Mouse (Mus musculus): Measurements from ENCODE around the gene Rora. TPM values are rescaled to one million over a fixed set of nuclear protein-coding genes. Genes with fewer than 3 reads are reported as not detected.

Gene Rora
- polyA plus RNA-seq, 1 experiment from 2014 or later: 7.6 TPM

- WGBS: 48% methylated on average over 6 of the region's 6 CpGs
- Histone ChIP-seq H3K27ac (no peak overlapping the region), H3K4me3 (replicated peaks) (no peak overlapping the region), H3K4me2 (no peak overlapping the region), H3K27me3 (replicated peaks) (no peaks in the 10 kb centered on the region), H3K9me3 (no peaks in the 10 kb centered on the region), H3K4me1 (no peaks in the 10 kb centered on the region), H3K9ac (no peak overlapping the region), H3K36me3 (no peaks in the 10 kb centered on the region)
- ATAC-seq (ENCODE audit: insufficient read depth, low FRiP score, low read depth): no peak
These were observed 589.0 kb downstream of the Rora start for GRCm38 (mm10) chr9:69242538-69242937.

GRCm38 (mm10) chr9:69243626-69244025 is 590.0 kb downstream of the Rora start:
- no peak for ATAC-seq (ENCODE audit: insufficient read depth, low FRiP score, low read depth)
- no peaks in the 10 kb centered on the region for H3K27me3 ChIP-seq (replicated peaks)
- no peak overlapping the region for H3K4me2 ChIP-seq
- WGBS: 32% methylated on average over 6 of the region's 6 CpGs
- no peak overlapping the region for H3K27ac ChIP-seq
- no peak overlapping the region for H3K9ac ChIP-seq
- no peaks in the 10 kb centered on the region for H3K36me3 ChIP-seq
- H3K4me3 ChIP-seq (replicated peaks): no peak overlapping the region
- no peaks in the 10 kb centered on the region for H3K9me3 ChIP-seq
- H3K4me1 ChIP-seq: no peaks in the 10 kb centered on the region

- 60% methylated on average over 3 of the region's 3 CpGs for WGBS
- Histone ChIP-seq H3K27me3 (replicated peaks) (no peaks in the 10 kb centered on the region), H3K36me3 (no peaks in the 10 kb centered on the region), H3K27ac (no peak overlapping the region), H3K4me1 (no peaks in the 10 kb centered on the region), H3K9me3 (no peaks in the 10 kb centered on the region), H3K4me3 (replicated peaks) (no peak overlapping the region), H3K9ac (no peak overlapping the region), H3K4me2 (no peak overlapping the region)
- no peak for ATAC-seq (ENCODE audit: insufficient read depth, low FRiP score, low read depth)
These were observed 592.6 kb downstream of the Rora start for GRCm38 (mm10) chr9:69246225-69246624.

- no peak for ATAC-seq (ENCODE audit: insufficient read depth, low FRiP score, low read depth)
- no peaks in the 10 kb centered on the region for H3K36me3 ChIP-seq
- no peaks in the 10 kb centered on the region for H3K4me1 ChIP-seq
- no peak overlapping the region for H3K4me2 ChIP-seq
- no peak overlapping the region for H3K27ac ChIP-seq
- H3K27me3 ChIP-seq (replicated peaks): no peaks in the 10 kb centered on the region
- no peaks in the 10 kb centered on the region for H3K9me3 ChIP-seq
- H3K4me3 ChIP-seq (replicated peaks): no peak overlapping the region
- H3K9ac ChIP-seq: no peak overlapping the region
- WGBS: 88% methylated on average over 3 of the region's 3 CpGs
These were observed 596.0 kb downstream of the Rora start for GRCm38 (mm10) chr9:69249586-69249985.

GRCm38 (mm10) chr9:69250326-69250725 is 596.7 kb downstream of the Rora start:
- H3K36me3 ChIP-seq: no peaks in the 10 kb centered on the region
- no peaks in the 10 kb centered on the region for H3K9me3 ChIP-seq
- H3K9ac ChIP-seq: no peak overlapping the region
- no peak for ATAC-seq (ENCODE audit: insufficient read depth, low FRiP score, low read depth)
- no peak overlapping the region for H3K4me2 ChIP-seq
- H3K27me3 ChIP-seq (replicated peaks): no peaks in the 10 kb centered on the region
- H3K4me3 ChIP-seq (replicated peaks): no peak overlapping the region
- WGBS: 93% methylated on average over 8 of the region's 8 CpGs
- H3K4me1 ChIP-seq: no peaks in the 10 kb centered on the region
- H3K27ac ChIP-seq: no peak overlapping the region

- no peak overlapping the region for H3K4me2 ChIP-seq
- no peaks in the 10 kb centered on the region for H3K4me1 ChIP-seq
- no peak overlapping the region for H3K9ac ChIP-seq
- no peak for ATAC-seq (ENCODE audit: insufficient read depth, low FRiP score, low read depth)
- no peak overlapping the region for H3K4me3 ChIP-seq (replicated peaks)
- no peaks in the 10 kb centered on the region for H3K36me3 ChIP-seq
- H3K27me3 ChIP-seq (replicated peaks): no peaks in the 10 kb centered on the region
- H3K9me3 ChIP-seq: no peaks in the 10 kb centered on the region
- WGBS: 57% methylated on average over 5 of the region's 5 CpGs
- no peak overlapping the region for H3K27ac ChIP-seq
These were observed 604.9 kb downstream of the Rora start for GRCm38 (mm10) chr9:69258506-69258905.

- ATAC-seq (ENCODE audit: insufficient read depth, low FRiP score, low read depth): no peak; the same call in 1 of the 2 replicates
- Histone ChIP-seq H3K27ac (no peak overlapping the region), H3K4me1 (no peaks in the 10 kb centered on the region)
These were observed 605.8 kb downstream of the Rora start for GRCm38 (mm10) chr9:69259382-69259781.

GRCm38 (mm10) chr9:69265151-69265550 is 611.6 kb downstream of the Rora start:
- Histone ChIP-seq H3K4me3 (replicated peaks) (no peak overlapping the region), H3K9ac (no peak overlapping the region), H3K27me3 (replicated peaks) (no peaks in the 10 kb centered on the region), H3K36me3 (no peaks in the 10 kb centered on the region), H3K9me3 (no peaks in the 10 kb centered on the region), H3K27ac (no peak overlapping the region), H3K4me1 (no peaks in the 10 kb centered on the region), H3K4me2 (no peak overlapping the region)
- 72% methylated on average over 7 of the region's 7 CpGs for WGBS
- ATAC-seq (ENCODE audit: insufficient read depth, low FRiP score, low read depth): no peak

More at GRCm38 (mm10) chr9:69259382-69259781, 605.8 kb downstream of the Rora start:
- Histone ChIP-seq H3K9ac (no peak overlapping the region), H3K27me3 (replicated peaks) (no peaks in the 10 kb centered on the region), H3K9me3 (no peaks in the 10 kb centered on the region), H3K4me2 (no peak overlapping the region), H3K4me3 (replicated peaks) (no peak overlapping the region), H3K36me3 (no peaks in the 10 kb centered on the region)
- WGBS: 19% methylated on average over 9 of the region's 9 CpGs

- H3K9me3 ChIP-seq: no peaks in the 10 kb centered on the region
- ATAC-seq (ENCODE audit: insufficient read depth, low FRiP score, low read depth): no peak
These were observed 616.8 kb downstream of the Rora start for GRCm38 (mm10) chr9:69270374-69270773.

GRCm38 (mm10) chr9:69270931-69271330 is 617.3 kb downstream of the Rora start:
- Histone ChIP-seq H3K4me3 (replicated peaks) (no peak overlapping the region), H3K4me1 (no peaks in the 10 kb centered on the region), H3K36me3 (no peaks in the 10 kb centered on the region), H3K9me3 (no peaks in the 10 kb centered on the region), H3K27ac (no peak overlapping the region), H3K4me2 (no peak overlapping the region), H3K9ac (no peak overlapping the region), H3K27me3 (replicated peaks) (no peaks in the 10 kb centered on the region)
- 47% methylated on average over 7 of the region's 7 CpGs for WGBS
- ATAC-seq (ENCODE audit: insufficient read depth, low FRiP score, low read depth): no peak

More at GRCm38 (mm10) chr9:69270374-69270773, 616.8 kb downstream of the Rora start:
- Histone ChIP-seq H3K4me1 (no peaks in the 10 kb centered on the region), H3K4me2 (no peak overlapping the region), H3K9ac (no peak overlapping the region), H3K36me3 (no peaks in the 10 kb centered on the region), H3K27ac (no peak overlapping the region), H3K4me3 (replicated peaks) (no peak overlapping the region), H3K27me3 (replicated peaks) (no peaks in the 10 kb centered on the region)
- 75% methylated on average over 8 of the region's 8 CpGs for WGBS

- no peak overlapping the region for H3K27ac ChIP-seq
- WGBS: 73% methylated on average over 9 of the region's 9 CpGs
- no peaks in the 10 kb centered on the region for H3K9me3 ChIP-seq
- H3K4me3 ChIP-seq (replicated peaks): no peak overlapping the region
- H3K36me3 ChIP-seq: no peaks in the 10 kb centered on the region
- H3K9ac ChIP-seq: no peak overlapping the region
- ATAC-seq (ENCODE audit: insufficient read depth, low FRiP score, low read depth): no peak
- H3K4me1 ChIP-seq: no peaks in the 10 kb centered on the region
- H3K27me3 ChIP-seq (replicated peaks): no peaks in the 10 kb centered on the region
- H3K4me2 ChIP-seq: no peak overlapping the region
These were observed 619.3 kb downstream of the Rora start for GRCm38 (mm10) chr9:69272884-69273283.

- no peak overlapping the region for H3K9ac ChIP-seq
These were observed 621.3 kb downstream of the Rora start for GRCm38 (mm10) chr9:69274766-69275485.

GRCm38 (mm10) chr9:69277256-69277655 is 623.7 kb downstream of the Rora start:
- 41% methylated on average over 10 of the region's 10 CpGs for WGBS
- H3K36me3 ChIP-seq: no peaks in the 10 kb centered on the region
- H3K9ac ChIP-seq: no peak overlapping the region
- H3K4me2 ChIP-seq: no peak overlapping the region
- H3K4me1 ChIP-seq: no peaks in the 10 kb centered on the region
- H3K4me3 ChIP-seq (replicated peaks): no peak overlapping the region
- no peak for ATAC-seq (ENCODE audit: insufficient read depth, low FRiP score, low read depth)
- no peaks in the 10 kb centered on the region for H3K9me3 ChIP-seq
- no peaks in the 10 kb centered on the region for H3K27me3 ChIP-seq (replicated peaks)
- no peak overlapping the region for H3K27ac ChIP-seq

More at GRCm38 (mm10) chr9:69274766-69275485, 621.3 kb downstream of the Rora start:
- Histone ChIP-seq H3K9me3 (no peaks in the 10 kb centered on the region), H3K27ac (no peak overlapping the region), H3K4me1 (no peaks in the 10 kb centered on the region), H3K4me2 (no peak overlapping the region), H3K4me3 (replicated peaks) (no peak overlapping the region), H3K27me3 (replicated peaks) (no peaks in the 10 kb centered on the region), H3K36me3 (no peaks in the 10 kb centered on the region)
- 64% methylated on average over 10 of the region's 10 CpGs for WGBS
- ATAC-seq (ENCODE audit: insufficient read depth, low FRiP score, low read depth): no peak
